Mouse (Mus musculus): Measurements from ENCODE around the gene Nmrk2. TPM values are rescaled to one million over a fixed set of nuclear protein-coding genes. Genes with fewer than 3 reads are reported as not detected.
A peak's percentile ranks its signal among the peaks of the same experiment; 100 is the strongest.

The Nmrk2 gene
- total and polyA plus RNA-seq, 2 experiments, result 0.09 TPM; not detected in 1

GRCm38 (mm10) chr10:81180946-81181345 lies 20.9 kb downstream of the Nmrk2 start:
- Histone ChIP-seq H3K4me3 (ENCODE audit: insufficient read depth, low read depth, low read length) (no peak overlapping the region), H3K27me3 (ENCODE audit: control insufficient read depth, insufficient read depth, low read length) (no peaks in the 10 kb centered on the region), H3K36me3 (ENCODE audit: control insufficient read depth, insufficient read depth, low read length) (peaks cover 44% of the 10 kb centered on the region), H3K79me2 (ENCODE audit: control insufficient read depth, insufficient read depth, low read length) (peaks cover 29% of the 10 kb centered on the region), H3K4me1 (ENCODE audit: control insufficient read depth, insufficient read depth, low read length) (peaks cover 20% of the 10 kb centered on the region), H3K27ac (replicated peaks; ENCODE audit: insufficient read depth, low read depth, low read length) (no peak overlapping the region), H3K9ac (ENCODE audit: low read depth, low read length) (no peak overlapping the region)
- WGBS, result 89% methylated on average over 13 of the region's 13 CpGs
- TF ChIP-seq POLR2A (IDR thresholded peaks at IDR 0.05; ENCODE audit: extremely low read depth, insufficient read depth, low read length), result no peak
- no peak for TF ChIP-seq CTCF (IDR thresholded peaks at IDR 0.05; ENCODE audit: low read depth, low read length)
- DNase-seq (ENCODE audit: extremely low read depth, low read depth, low spot score), result no peak

GRCm38 (mm10) chr10:81179451-81180342 lies 22.2 kb downstream of the Nmrk2 start:
- 83% methylated on average over 32 of the region's 32 CpGs for WGBS
- H3K4me3 ChIP-seq (ENCODE audit: insufficient read depth, low read depth, low read length), result no peak overlapping the region
- DNase-seq (ENCODE audit: extremely low read depth, low read depth, low spot score), result no peak
- H3K9ac ChIP-seq (ENCODE audit: low read depth, low read length), result no peak overlapping the region
- peaks cover 29% of the 10 kb centered on the region for H3K79me2 ChIP-seq (ENCODE audit: control insufficient read depth, insufficient read depth, low read length)
- no peak for TF ChIP-seq POLR2A (IDR thresholded peaks at IDR 0.05; ENCODE audit: extremely low read depth, insufficient read depth, low read length)
- TF ChIP-seq CTCF (IDR thresholded peaks at IDR 0.05; ENCODE audit: low read depth, low read length), result no peak
- peaks cover 44% of the 10 kb centered on the region for H3K36me3 ChIP-seq (ENCODE audit: control insufficient read depth, insufficient read depth, low read length)
- H3K27me3 ChIP-seq (ENCODE audit: control insufficient read depth, insufficient read depth, low read length), result no peaks in the 10 kb centered on the region
- no peak overlapping the region for H3K27ac ChIP-seq (replicated peaks; ENCODE audit: insufficient read depth, low read depth, low read length)
- peaks cover 25% of the 10 kb centered on the region for H3K4me1 ChIP-seq (ENCODE audit: control insufficient read depth, insufficient read depth, low read length)

GRCm38 (mm10) chr10:81178927-81179326 lies 22.9 kb downstream of the Nmrk2 start:
- Histone ChIP-seq H3K4me3 (ENCODE audit: insufficient read depth, low read depth, low read length) (no peak overlapping the region), H3K27me3 (ENCODE audit: control insufficient read depth, insufficient read depth, low read length) (no peaks in the 10 kb centered on the region), H3K9ac (ENCODE audit: low read depth, low read length) (no peak overlapping the region), H3K79me2 (ENCODE audit: control insufficient read depth, insufficient read depth, low read length) (peaks cover 25% of the 10 kb centered on the region), H3K27ac (replicated peaks; ENCODE audit: insufficient read depth, low read depth, low read length) (no peak overlapping the region), H3K36me3 (ENCODE audit: control insufficient read depth, insufficient read depth, low read length) (peaks cover 44% of the 10 kb centered on the region), H3K4me1 (ENCODE audit: control insufficient read depth, insufficient read depth, low read length) (peaks cover 23% of the 10 kb centered on the region)
- TF ChIP-seq POLR2A (IDR thresholded peaks at IDR 0.05; ENCODE audit: extremely low read depth, insufficient read depth, low read length) (no peak), CTCF (IDR thresholded peaks at IDR 0.05; ENCODE audit: low read depth, low read length) (no peak)
- 83% methylated on average over 11 of the region's 11 CpGs for WGBS
- DNase-seq (ENCODE audit: extremely low read depth, low read depth, low spot score), result no peak

GRCm38 (mm10) chr10:81177958-81178712 lies 23.7 kb downstream of the Nmrk2 start:
- TF ChIP-seq POLR2A (IDR thresholded peaks at IDR 0.05; ENCODE audit: extremely low read depth, insufficient read depth, low read length) (no peak), CTCF (IDR thresholded peaks at IDR 0.05; ENCODE audit: low read depth, low read length) (no peak)
- H3K4me1 ChIP-seq (ENCODE audit: control insufficient read depth, insufficient read depth, low read length), result peaks cover 20% of the 10 kb centered on the region
- peaks cover 44% of the 10 kb centered on the region for H3K36me3 ChIP-seq (ENCODE audit: control insufficient read depth, insufficient read depth, low read length)
- peak overlapping the region; percentile 93 for H3K9ac ChIP-seq (ENCODE audit: low read depth, low read length)
- H3K27me3 ChIP-seq (ENCODE audit: control insufficient read depth, insufficient read depth, low read length), result no peaks in the 10 kb centered on the region
- no peak for DNase-seq (ENCODE audit: extremely low read depth, low read depth, low spot score)
- peak overlapping the region; percentile 80 for H3K4me3 ChIP-seq (ENCODE audit: insufficient read depth, low read depth, low read length)
- WGBS, result 27% methylated on average over 14 of the region's 14 CpGs
- H3K79me2 ChIP-seq (ENCODE audit: control insufficient read depth, insufficient read depth, low read length), result peaks cover 20% of the 10 kb centered on the region
- peak overlapping the region; percentile 37 for H3K27ac ChIP-seq (replicated peaks; ENCODE audit: insufficient read depth, low read depth, low read length)

GRCm38 (mm10) chr10:81177491-81177925 lies 24.3 kb downstream of the Nmrk2 start:
- H3K4me1 ChIP-seq (ENCODE audit: control insufficient read depth, insufficient read depth, low read length), result peaks cover 22% of the 10 kb centered on the region
- peaks cover 20% of the 10 kb centered on the region for H3K79me2 ChIP-seq (ENCODE audit: control insufficient read depth, insufficient read depth, low read length)
- TF ChIP-seq POLR2A (IDR thresholded peaks at IDR 0.05; ENCODE audit: extremely low read depth, insufficient read depth, low read length) (no peak), CTCF (IDR thresholded peaks at IDR 0.05; ENCODE audit: low read depth, low read length) (no peak)
- DNase-seq (ENCODE audit: extremely low read depth, low read depth, low spot score), result peak; percentile 80
- peak overlapping the region; percentile 80 for H3K4me3 ChIP-seq (ENCODE audit: insufficient read depth, low read depth, low read length)
- WGBS, result under 1% methylated on average over 16 of the region's 16 CpGs
- H3K27me3 ChIP-seq (ENCODE audit: control insufficient read depth, insufficient read depth, low read length), result no peaks in the 10 kb centered on the region
- H3K27ac ChIP-seq (replicated peaks; ENCODE audit: insufficient read depth, low read depth, low read length), result peak overlapping the region; percentile 94
- peaks cover 44% of the 10 kb centered on the region for H3K36me3 ChIP-seq (ENCODE audit: control insufficient read depth, insufficient read depth, low read length)
- H3K9ac ChIP-seq (ENCODE audit: low read depth, low read length), result peak overlapping the region; percentile 93
